Mouse (Mus musculus) lung, postnatal 0 days (tissue): ENCODE measurements around the gene Psmc2.

Source experiments
- CTCF ChIP-seq: IDR thresholded peaks from 2 replicates; pipeline ENCODE4 v1.5.1; 2016; ENCODE audit warnings: antibody characterized with exemption, mild to moderate bottlenecking
- EP300 ChIP-seq: IDR thresholded peaks from 2 replicates; pipeline ENCODE4 v1.6.1; 2016; ENCODE audit warnings: antibody characterized with exemption, mild to moderate bottlenecking, control low read depth

- TF ChIP-seq EP300 (no peak), CTCF (peak; percentile 43)
Measured at GRCm38 (mm10) chr5:21844676-21845075, 59.6 kb downstream of the Psmc2 start.
